Mouse (Mus musculus): ENCODE measurements around the gene Pou2f3. TPM values are rescaled to one million over a fixed set of nuclear protein-coding genes. Genes with fewer than 3 reads are reported as not detected.

Gene Pou2f3
- total RNA-seq, 1 experiment from 2014 or later, result not detected

GRCm38 (mm10) chr9:43097801-43098557, 112.2 kb downstream of the Pou2f3 start:
- no peak for ATAC-seq (ENCODE audit: extremely low read depth, insufficient number of reproducible peaks, low FRiP score, poor library complexity, severe bottlenecking)

GRCm38 (mm10) chr9:43096337-43096736, 113.8 kb downstream of the Pou2f3 start:
- ATAC-seq (ENCODE audit: extremely low read depth, insufficient number of reproducible peaks, low FRiP score, poor library complexity, severe bottlenecking), result peak; percentile 55; the same call in 1 of the 2 replicates

GRCm38 (mm10) chr9:43094828-43095227, 115.3 kb downstream of the Pou2f3 start:
- no peak for ATAC-seq (ENCODE audit: extremely low read depth, insufficient number of reproducible peaks, low FRiP score, poor library complexity, severe bottlenecking)

DNA sequence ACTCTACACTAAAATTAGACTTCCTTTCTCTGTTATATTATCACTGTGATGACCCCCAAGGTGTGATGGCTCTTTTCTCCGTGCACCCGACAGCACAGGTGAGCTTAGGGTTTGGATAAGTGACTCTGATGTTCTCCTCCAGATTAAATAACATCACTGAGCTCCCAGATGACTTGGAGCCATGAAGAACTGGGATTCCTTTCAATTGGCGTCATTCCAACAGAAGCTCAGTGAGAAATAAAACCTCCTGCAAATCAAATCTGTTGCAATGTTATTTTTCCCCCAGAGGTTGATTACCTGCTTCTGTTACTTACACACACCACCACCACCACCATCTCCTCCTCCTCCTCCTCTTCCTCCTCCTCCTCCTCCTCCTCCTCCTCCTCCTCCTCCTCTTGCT, 116.4 kb downstream of the Pou2f3 start:
- no peak for ATAC-seq (ENCODE audit: extremely low read depth, insufficient number of reproducible peaks, low FRiP score, poor library complexity, severe bottlenecking)

GRCm38 (mm10) chr9:43085686-43086285, 124.4 kb downstream of the Pou2f3 start:
- no peak for ATAC-seq (ENCODE audit: extremely low read depth, insufficient number of reproducible peaks, low FRiP score, poor library complexity, severe bottlenecking)

- no peak for ATAC-seq (ENCODE audit: extremely low read depth, insufficient number of reproducible peaks, low FRiP score, poor library complexity, severe bottlenecking)
These were observed 125.4 kb downstream of the Pou2f3 start for GRCm38 (mm10) chr9:43084496-43085362.

DNA sequence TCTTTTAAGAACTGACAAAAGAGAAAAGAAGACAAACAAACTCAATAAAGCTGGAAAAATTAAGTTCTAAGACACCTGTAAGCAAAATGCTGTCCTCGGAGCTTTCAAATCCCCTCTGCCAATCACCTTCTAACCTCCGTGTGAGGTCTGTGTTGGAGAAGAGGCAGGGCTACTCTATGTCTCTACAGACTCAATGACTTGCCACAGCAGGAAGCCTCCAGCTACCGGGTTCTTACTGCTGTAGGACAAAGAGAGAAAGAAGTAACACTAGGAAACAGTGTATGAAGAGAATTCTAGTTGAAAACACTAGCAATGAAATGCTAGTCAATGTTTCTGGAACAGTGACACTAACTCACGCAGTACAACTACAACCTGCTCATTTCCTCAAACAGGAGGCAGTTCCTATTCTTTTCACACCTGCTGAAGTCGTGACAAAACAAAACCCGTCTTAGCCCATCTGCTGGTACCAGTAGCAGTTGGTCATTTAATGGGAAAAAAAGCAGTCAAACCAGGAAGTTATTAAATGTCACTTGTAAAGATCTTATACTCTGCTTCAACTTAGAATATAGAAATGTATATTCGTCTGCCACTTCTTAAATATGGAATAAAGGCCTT, 126.6 kb downstream of the Pou2f3 start:
- ATAC-seq (ENCODE audit: extremely low read depth, insufficient number of reproducible peaks, low FRiP score, poor library complexity, severe bottlenecking), result no peak

GRCm38 (mm10) chr9:43078711-43079110, 131.5 kb downstream of the Pou2f3 start:
- no peak for ATAC-seq (ENCODE audit: extremely low read depth, insufficient number of reproducible peaks, low FRiP score, poor library complexity, severe bottlenecking)

- no peak for ATAC-seq (ENCODE audit: extremely low read depth, insufficient number of reproducible peaks, low FRiP score, poor library complexity, severe bottlenecking)
These were observed 134.0 kb downstream of the Pou2f3 start for GRCm38 (mm10) chr9:43076163-43076562.

DNA sequence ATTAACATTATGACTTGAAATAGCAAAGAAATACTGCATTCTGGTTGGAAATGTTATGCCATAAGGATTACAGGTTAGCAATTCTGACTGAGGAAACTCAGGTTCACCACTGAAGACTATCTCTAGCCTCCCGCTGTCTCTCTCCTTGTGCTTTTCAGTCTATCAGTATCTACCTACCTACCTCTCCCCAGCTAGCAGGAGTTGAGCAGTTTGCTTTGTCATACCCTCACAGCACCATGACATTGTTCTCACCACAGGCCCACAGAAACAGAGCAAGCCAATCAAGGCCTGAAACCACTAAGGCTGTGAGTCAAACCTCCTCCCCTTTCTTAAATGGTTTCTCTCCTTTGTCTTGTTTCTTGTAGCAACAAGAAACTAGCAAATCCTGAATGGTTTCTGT, 135.6 kb downstream of the Pou2f3 start:
- no peak for ATAC-seq (ENCODE audit: extremely low read depth, insufficient number of reproducible peaks, low FRiP score, poor library complexity, severe bottlenecking)

Other genes starting within 250 kb of the Pou2f3 start
- gene Arhgef12, start 103.1 kb downstream of the Pou2f3 start, total RNA-seq (2017), result 6.4 and 7.0 TPM in 2 replicates
- gene Tmem136, start 93.8 kb downstream of the Pou2f3 start, total RNA-seq (2017), result not detected in 2 replicates
- gene Oaf, start 29.5 kb upstream of the Pou2f3 start, total RNA-seq (2017), result 0.25 TPM in 1 of 2 replicates, not detected in the other
- gene Trim29, start 100.5 kb upstream of the Pou2f3 start, total RNA-seq (2017), result 0.12 and 0.58 TPM in 2 replicates